Mouse (Mus musculus): ENCODE results near the gene Apoa5. TPM values are rescaled to one million over a fixed set of nuclear protein-coding genes. Genes with fewer than 3 reads are reported as not detected.

Gene Apoa5
- 0.06 TPM in 1 of 2 replicates, not detected in the other for polyA plus RNA-seq (2012; rRNA removed)

GRCm38 (mm10) chr9:46268343-46268873, at the start of gene Apoa5:
TSS of gene Apoa5 (plus strand) at chr9:46268633.

DNA sequence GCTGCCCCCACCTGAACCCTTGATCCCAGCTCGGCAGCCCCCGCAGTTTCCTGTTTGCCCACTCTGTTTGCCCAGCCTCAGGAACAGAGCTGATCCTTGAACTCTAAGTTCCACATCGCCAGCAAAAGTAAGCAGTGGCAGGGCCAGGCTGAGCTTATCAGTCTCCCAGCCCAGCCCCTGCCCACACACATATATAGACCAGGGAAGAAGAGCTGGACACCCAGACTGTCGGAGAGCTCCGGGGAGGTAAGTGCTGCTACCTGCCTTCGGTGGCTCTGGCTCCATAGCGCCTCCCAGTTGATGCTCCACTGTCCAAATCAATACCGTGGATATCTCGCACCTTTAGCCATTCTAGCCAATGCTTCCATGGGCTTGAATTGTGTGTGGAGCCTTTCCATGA, 39.9 kb upstream of the Apoa5 start, which contains the start of gene Apoa1:
TSS of gene Apoa1 (plus strand) at position 90 of the 400 bp plus-strand sequence.

GRCm38 (mm10) chr9:46235596-46235648, 33.0 kb upstream of the Apoa5 start, which contains the start of gene Apoc3:
TSS of gene Apoc3 (minus strand) at chr9:46235636.

DNA sequence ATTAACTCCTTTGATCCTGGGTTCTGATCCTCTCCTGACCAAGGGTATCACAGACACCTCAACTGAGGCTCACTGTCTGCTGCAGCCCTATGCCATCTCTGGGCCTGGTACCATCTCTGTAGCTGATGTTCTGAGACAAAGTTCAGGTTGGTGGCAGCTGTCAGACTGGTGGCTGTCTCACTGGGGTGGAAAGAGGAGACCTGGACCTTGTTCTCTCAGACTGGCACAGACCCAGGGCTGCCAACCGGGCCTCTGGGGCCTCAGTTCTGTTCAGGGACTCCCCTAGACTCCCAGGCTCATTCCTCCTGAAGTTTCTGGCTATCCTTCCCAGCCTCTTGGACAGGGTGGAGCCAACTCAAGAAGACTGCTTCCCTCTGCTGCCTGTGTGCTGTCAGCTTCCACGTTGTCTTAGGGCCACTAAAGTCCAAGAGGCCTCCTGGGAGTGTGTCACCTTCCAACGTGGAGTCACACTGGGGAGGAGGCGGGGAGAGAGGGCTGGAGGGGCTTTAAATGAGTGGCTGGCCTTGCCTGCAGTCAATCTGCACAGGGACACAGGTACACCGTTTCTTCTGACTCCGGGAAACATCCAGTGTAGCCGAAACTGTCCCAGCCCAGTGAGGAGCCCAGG, 27.8 kb upstream of the Apoa5 start, which contains the start of gene Apoa4:
TSS of gene Apoa4 (plus strand) at position 171 of the 628 bp plus-strand sequence.

GRCm38 (mm10) chr9:46272677-46273454, 4.4 kb downstream of the Apoa5 start, which contains the start of gene Zpr1:
TSS of gene Zpr1 (plus strand) at chr9:46273064.

DNA sequence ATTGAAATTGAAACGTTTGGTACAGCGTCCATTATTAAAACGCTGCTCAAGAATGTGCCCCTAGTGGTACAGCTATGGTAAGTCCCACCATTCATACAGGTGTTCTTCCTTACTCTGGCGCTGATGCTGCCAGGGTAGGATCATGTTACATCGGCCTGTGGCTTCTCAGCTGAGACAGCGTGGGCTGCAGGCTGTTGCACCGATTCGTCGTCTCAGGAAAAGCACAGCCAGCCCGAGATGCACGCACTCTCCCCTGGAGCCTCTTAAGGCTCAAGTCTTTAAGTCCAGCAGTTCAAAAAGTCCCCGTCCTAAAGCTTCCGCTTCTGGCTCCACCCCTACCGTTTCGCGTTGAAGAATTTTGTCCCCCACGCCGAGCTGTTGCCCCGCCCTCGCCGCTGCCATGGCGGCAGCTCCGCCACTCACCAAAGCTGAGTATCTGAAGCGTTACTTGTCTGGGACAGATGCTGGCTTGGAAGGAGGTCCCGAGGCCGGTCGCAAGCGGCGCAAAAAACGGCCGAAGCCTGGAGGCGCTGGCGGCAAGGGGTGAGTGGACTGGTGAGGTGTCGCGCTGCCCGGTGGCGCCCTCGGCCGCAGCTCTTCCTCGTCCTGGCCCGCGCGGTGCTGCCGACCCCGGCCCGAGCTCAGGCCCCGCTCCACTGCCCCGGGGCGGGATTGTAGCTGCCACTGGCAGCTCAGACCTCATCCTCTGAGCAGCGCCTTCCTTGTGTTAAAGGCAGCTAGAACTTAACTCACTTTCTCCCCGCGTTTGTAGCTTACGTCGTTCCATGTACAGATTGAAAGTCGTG, 14.4 kb downstream of the Apoa5 start, which contains the start of gene Bud13:
TSS of gene Bud13 (plus strand) at position 378 of the 806 bp plus-strand sequence.

GRCm38 (mm10) chr9:46319886-46320285, 51.5 kb downstream of the Apoa5 start, which contains the start of gene 4931429L15Rik:
TSS of gene 4931429L15Rik (minus strand) at chr9:46319986.

Other genes with a start within 250 kb of the Apoa5 start
- gene Apoa1, start 40.1 kb upstream of the Apoa5 start, polyA plus RNA-seq (2012; rRNA removed): 33.4 and 120 TPM in 2 replicates
- 0.15 TPM in 1 of 2 replicates, not detected in the other for gene Apoc3, start 33.0 kb upstream of the Apoa5 start, polyA plus RNA-seq (2012; rRNA removed)
- 0.43 TPM in 2 replicates for gene Apoa4, start 27.9 kb upstream of the Apoa5 start, polyA plus RNA-seq (2012; rRNA removed)
- gene Zpr1, start 4.4 kb downstream of the Apoa5 start, polyA plus RNA-seq (2012; rRNA removed): 39.8 and 42.7 TPM in 2 replicates
- 20.3 and 25.9 TPM in 2 replicates for gene Bud13, start 14.4 kb downstream of the Apoa5 start, polyA plus RNA-seq (2012; rRNA removed)
- gene 4931429L15Rik, start 51.4 kb downstream of the Apoa5 start, polyA plus RNA-seq (2012; rRNA removed): not detected in 2 replicates

Data from central nervous system, embryonic 11.5 days (tissue).